Mouse (Mus musculus) small intestine, adult 2 months (tissue): ENCODE results near the gene S100a2.

Source experiments
- CTCF ChIP-seq: fragments of 200-500 bp; IDR thresholded peaks from 2 replicates; pipeline ENCODE4 v1.5.1; 2012; ENCODE audit warnings: low read depth, mild to moderate bottlenecking, control low read depth, inconsistent platforms, low read length, moderate library complexity, mixed read lengths; ENCODE audit not compliant: insufficient replicate concordance, insufficient read length; ENCODE audit errors: extremely low read depth
- POLR2A ChIP-seq: fragments of 200-500 bp; IDR thresholded peaks from 2 replicates; pipeline ENCODE4 v1.6.1; 2012; ENCODE audit warnings: low read depth, mild to moderate bottlenecking, control low read depth, inconsistent platforms, low read length, moderate library complexity

DNA sequence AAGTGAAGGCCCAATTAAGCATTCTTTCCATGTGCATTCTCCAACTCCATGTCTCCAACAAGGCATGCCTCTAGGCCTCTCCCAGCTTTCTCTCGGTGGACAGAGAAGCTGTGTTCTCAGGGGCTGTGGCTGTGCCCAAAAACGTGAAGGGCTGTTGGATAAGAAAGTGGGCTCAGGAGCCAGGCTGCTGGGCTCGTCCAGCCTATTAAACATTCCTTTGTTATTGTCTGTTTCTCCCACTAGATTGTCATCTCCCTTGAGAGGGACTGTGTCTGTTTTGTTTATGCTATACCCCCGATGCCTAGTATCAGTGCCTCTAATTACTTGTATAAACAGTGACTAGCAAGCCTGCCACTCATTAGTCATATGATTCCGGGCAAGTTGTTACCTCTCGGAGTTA is 7.7 kb downstream of the S100a2 start:
- TF ChIP-seq POLR2A (no peak), CTCF (no peak)
